Mouse (Mus musculus) embryonic facial prominence, embryonic 14.5 days (tissue): Measurements from ENCODE around the gene Olfr12. TPM values are rescaled to one million over a fixed set of nuclear protein-coding genes. Genes with fewer than 3 reads are reported as not detected.

Experiments
- ATAC-seq: fragments of 200-750 bp; cut with Nextera tagmentation; 2 replicates; pipeline ENCODE4 v1.8.0; 2017; ENCODE audit warnings: low read depth, moderate number of reproducible peaks, moderate TSS enrichment
- DNase-seq: peaks from one replicate; pipeline ENCODE4 v3.0.0-alpha.2; 2015; ENCODE audit warnings: low spot score
- H3K27ac ChIP-seq: fragments of 300-500 bp; sonication (generic); replicated peaks from 2 replicates; pipeline ENCODE4 v1.5.1; 2014; ENCODE audit warnings: low read depth, mild to moderate bottlenecking, low read length, moderate library complexity
- H3K27me3 ChIP-seq: fragments of 300-500 bp; sonication (generic); replicated peaks from 2 replicates; pipeline ENCODE4 v1.6.1; 2014; ENCODE audit warnings: low read length; ENCODE audit not compliant: control insufficient read depth, insufficient read depth
- H3K36me3 ChIP-seq: fragments of 300-500 bp; sonication (generic); 2 replicates; pipeline ENCODE4 v1.6.1; 2014; ENCODE audit warnings: low read length, mixed read lengths; ENCODE audit not compliant: control insufficient read depth, insufficient read depth
- H3K4me1 ChIP-seq: fragments of 300-500 bp; sonication (generic); 2 replicates; pipeline ENCODE4 v1.6.1; 2014; ENCODE audit warnings: antibody characterized with exemption, low read length; ENCODE audit not compliant: control insufficient read depth, insufficient read depth
- H3K4me2 ChIP-seq: fragments of 300-500 bp; sonication (generic); 2 replicates; pipeline ENCODE4 v1.6.1; 2014; ENCODE audit warnings: low read depth, mild to moderate bottlenecking, low read length, moderate library complexity, mixed read lengths
- H3K4me3 ChIP-seq: fragments of 300-500 bp; sonication (generic); 2 replicates; pipeline ENCODE4 v1.5.1; 2014; ENCODE audit warnings: low read depth, mild to moderate bottlenecking, low read length
- H3K9ac ChIP-seq: fragments of 300-500 bp; sonication (generic); 2 replicates; pipeline ENCODE4 v1.6.1; 2014; ENCODE audit warnings: low read depth, mild to moderate bottlenecking, low read length, moderate library complexity, mixed read lengths
- H3K9me3 ChIP-seq: fragments of 300-500 bp; sonication (generic); 2 replicates; pipeline ENCODE4 v1.6.1; 2016; ENCODE audit warnings: low read length; ENCODE audit not compliant: control insufficient read depth
- WGBS: fragments of 180-500 bp; shearing (Covaris S2); extraction: QIAGEN DNeasy Blood & Tissue Kit; methylation state at CpG from one replicate; pipeline ENCODE4 v1.1.7; 2014; 5-methylcytosine and 5-hydroxymethylcytosine counted together
- polyA plus RNA-seq: library from polyadenylated mRNA; unstranded; fragments of >200 nt; fragmentation: Nextera tagmentation; extraction: Ambion mirVana; gene quantifications from 2 replicates; pipeline ENCODE4 v1.2.1, GENCODE M21; 2014

The Olfr12 gene
- polyA plus RNA-seq, 1 experiment from 2014 or later: 0.07 TPM

DNA sequence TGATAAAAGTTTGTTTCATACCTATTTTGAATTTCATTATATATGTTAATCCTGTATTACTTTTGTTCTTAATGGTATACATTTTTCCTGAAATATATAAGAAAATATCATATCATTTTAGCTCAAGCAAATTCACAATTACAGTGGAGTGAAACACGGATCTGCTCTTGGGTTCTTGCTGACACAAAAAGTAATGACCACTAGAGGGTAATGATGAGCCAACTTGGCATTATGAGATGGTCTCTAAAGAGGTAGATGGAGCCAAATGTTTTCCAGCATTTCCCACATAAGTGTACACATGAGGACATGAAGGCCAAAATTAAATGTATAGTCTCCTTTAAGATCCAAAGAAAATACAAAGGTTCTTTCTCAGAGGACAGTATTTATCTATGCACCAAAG lies 3.1 kb upstream of the Olfr12 start:
- Histone ChIP-seq H3K9ac (no peak overlapping the region), H3K27ac (no peak overlapping the region), H3K4me3 (no peak overlapping the region), H3K4me1 (no peaks in the 10 kb centered on the region), H3K36me3 (no peaks in the 10 kb centered on the region), H3K27me3 (no peaks in the 10 kb centered on the region), H3K9me3 (0 out of 2 replicates have a peak, but pooled peaks cover 4% of the 10 kb centered on the region), H3K4me2 (no peak overlapping the region)
- 7% methylated on average over 1 of the region's 1 CpGs for WGBS
- no peak for ATAC-seq
- DNase-seq: peak; percentile 60

DNA sequence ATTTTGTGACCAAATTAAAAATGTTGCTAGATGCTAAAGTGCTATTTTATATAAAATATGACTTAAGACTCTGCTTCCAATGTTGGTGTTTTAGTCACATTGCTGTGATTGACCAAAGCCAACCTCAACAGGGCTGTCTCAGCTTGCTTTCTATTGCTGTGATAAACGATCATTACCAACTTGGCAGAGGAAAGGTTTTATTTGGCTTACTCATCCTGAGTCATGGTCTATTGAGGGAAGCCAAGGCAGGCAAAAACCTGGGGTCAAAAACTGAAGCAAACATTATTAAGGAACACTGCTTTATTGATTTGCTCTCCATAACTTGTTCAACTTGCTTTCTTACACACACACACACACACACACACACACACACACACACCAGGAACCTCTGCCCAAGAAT lies 1.5 kb upstream of the Olfr12 start:
- H3K36me3 ChIP-seq: no peaks in the 10 kb centered on the region
- no peak overlapping the region for H3K27ac ChIP-seq
- no peaks in the 10 kb centered on the region for H3K4me1 ChIP-seq
- no peak overlapping the region for H3K4me2 ChIP-seq
- 60% methylated on average over 1 of the region's 1 CpGs for WGBS
- DNase-seq: no peak
- no peak for ATAC-seq
- H3K9me3 ChIP-seq: no peaks in the 10 kb centered on the region
- H3K27me3 ChIP-seq: no peaks in the 10 kb centered on the region
- H3K9ac ChIP-seq: no peak overlapping the region
- no peak overlapping the region for H3K4me3 ChIP-seq

DNA sequence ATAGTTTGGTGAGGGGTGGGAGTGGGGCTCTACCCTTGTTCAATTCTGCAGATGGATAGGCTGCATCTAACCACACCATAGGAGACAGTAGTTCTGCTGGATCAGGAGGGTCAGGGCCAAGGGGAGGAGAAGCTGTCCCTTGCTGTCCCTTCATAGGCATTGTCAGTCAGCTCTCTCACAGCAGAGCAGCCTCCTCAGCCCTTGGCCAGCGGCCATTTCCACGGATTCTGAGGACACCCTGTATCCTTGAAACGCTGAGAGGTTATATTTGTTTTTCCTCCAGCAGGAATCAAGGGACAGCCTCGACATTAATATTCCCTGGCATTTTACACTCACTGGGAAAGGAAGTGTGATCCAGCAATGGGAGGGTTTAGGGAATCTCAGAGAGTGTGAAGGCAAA lies 772 bp downstream of the Olfr12 start:
- Histone ChIP-seq H3K27ac (no peak overlapping the region), H3K4me2 (no peak overlapping the region), H3K9me3 (no peaks in the 10 kb centered on the region), H3K27me3 (no peaks in the 10 kb centered on the region), H3K4me3 (no peak overlapping the region), H3K9ac (no peak overlapping the region), H3K36me3 (no peaks in the 10 kb centered on the region), H3K4me1 (no peaks in the 10 kb centered on the region)
- 54% methylated on average over 4 of the region's 4 CpGs for WGBS
- no peak for DNase-seq
- ATAC-seq: no peak

DNA sequence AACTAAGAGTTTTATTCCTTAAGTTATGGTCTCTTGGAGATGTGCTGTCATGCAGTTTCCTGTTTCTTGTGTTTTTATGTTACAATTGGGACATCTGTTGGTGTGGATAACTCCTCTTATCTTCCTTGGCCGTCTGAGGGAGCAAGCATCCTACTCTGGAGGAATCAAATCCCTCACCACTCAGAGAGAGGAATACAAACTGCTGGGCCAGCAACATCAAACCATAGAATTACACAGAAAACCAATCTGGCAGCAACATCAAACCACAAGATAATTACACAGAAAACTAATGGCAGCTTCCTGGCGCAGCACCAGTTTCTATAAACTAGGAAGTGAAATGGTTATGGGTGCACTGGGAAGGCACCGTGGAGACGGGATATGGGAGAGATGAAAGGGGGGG lies 10.6 kb downstream of the Olfr12 start:
- DNase-seq: peak; percentile 52
- WGBS: 46% methylated on average over 4 of the region's 4 CpGs

DNA sequence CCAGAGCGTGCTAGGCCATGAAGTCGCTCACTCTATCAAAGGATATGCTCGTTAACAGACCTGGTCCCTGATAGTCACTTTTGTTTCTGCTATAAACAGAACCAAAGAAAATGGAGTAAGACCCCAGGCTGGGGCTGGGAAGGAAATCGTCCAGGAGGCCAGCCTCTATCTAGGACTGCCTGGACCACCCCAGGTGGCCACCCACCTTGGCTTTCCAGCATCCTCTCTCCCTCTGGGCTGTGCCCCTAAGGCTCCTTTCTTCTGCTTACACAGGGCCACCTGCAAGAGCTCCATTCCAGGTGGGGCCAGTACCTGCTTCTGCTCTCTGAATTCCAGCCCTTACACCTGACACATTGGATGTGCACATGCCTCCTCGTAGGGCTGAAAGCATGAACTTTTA lies 14.6 kb downstream of the Olfr12 start:
- H3K4me1 ChIP-seq: no peaks in the 10 kb centered on the region
- H3K9me3 ChIP-seq: no peaks in the 10 kb centered on the region
- H3K9ac ChIP-seq: no peak overlapping the region
- H3K27ac ChIP-seq: no peak overlapping the region
- ATAC-seq: no peak
- DNase-seq: no peak
- WGBS: 73% methylated on average over 5 of the region's 5 CpGs
- H3K4me3 ChIP-seq: no peak overlapping the region
- H3K4me2 ChIP-seq: no peak overlapping the region
- H3K36me3 ChIP-seq: peaks cover 16% of the 10 kb centered on the region
- H3K27me3 ChIP-seq: no peaks in the 10 kb centered on the region

More for the DNA sequence above, 10.6 kb downstream of the Olfr12 start:
- Histone ChIP-seq H3K27me3 (no peaks in the 10 kb centered on the region), H3K4me3 (no peak overlapping the region), H3K27ac (no peak overlapping the region), H3K9ac (no peak overlapping the region), H3K4me1 (no peaks in the 10 kb centered on the region), H3K36me3 (no peaks in the 10 kb centered on the region), H3K4me2 (no peak overlapping the region), H3K9me3 (no peaks in the 10 kb centered on the region)
- no peak for ATAC-seq

DNA sequence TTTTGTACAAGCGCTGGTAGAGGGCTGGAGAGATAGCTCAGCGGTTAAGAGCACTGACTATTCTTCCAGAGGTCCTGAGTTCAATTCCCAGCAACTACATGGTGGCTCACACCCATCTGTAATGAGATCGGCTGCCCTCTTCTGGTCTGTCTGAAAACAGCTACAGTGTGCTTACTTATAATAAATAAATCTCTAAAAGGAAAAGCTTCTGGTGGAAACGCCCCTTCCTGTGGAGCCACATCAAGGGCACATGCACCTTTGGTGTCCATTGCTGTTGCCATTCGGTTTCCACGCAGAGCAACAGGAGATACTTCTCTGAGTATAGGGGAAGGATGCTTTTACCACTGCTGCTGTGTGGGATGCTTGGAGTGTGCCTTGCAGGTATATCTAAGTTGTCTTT lies 15.4 kb downstream of the Olfr12 start:
- H3K9ac ChIP-seq: no peak overlapping the region
- ATAC-seq (no peak), DNase-seq (no peak)
- no peak overlapping the region for H3K27ac ChIP-seq
- H3K9me3 ChIP-seq: no peaks in the 10 kb centered on the region
- H3K4me2 ChIP-seq: no peak overlapping the region
- H3K27me3 ChIP-seq: no peaks in the 10 kb centered on the region
- H3K4me1 ChIP-seq: no peaks in the 10 kb centered on the region
- H3K36me3 ChIP-seq: peaks cover 23% of the 10 kb centered on the region
- 57% methylated on average over 6 of the region's 6 CpGs for WGBS
- no peak overlapping the region for H3K4me3 ChIP-seq

DNA sequence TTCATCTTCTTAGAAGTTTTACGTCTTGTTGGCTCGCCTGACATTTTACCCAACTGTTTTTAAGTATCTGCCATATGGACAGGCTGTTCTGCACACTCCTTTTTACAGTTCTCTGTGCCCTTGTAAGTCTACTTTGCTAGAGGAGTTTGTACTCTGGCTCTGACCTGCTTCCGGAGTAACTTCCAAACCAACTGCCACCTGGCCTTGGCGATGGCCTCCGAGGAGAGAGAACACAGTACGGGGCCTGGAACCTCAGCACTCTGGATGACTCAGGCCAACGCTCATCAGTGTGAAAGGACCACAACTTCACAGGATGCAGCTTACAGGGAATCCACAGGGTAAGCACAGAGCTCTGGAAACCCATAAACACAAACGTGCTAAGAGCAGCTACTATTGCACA lies 16.1 kb downstream of the Olfr12 start:
- Histone ChIP-seq H3K36me3 (peaks cover 31% of the 10 kb centered on the region), H3K27ac (no peak overlapping the region), H3K4me2 (no peak overlapping the region), H3K27me3 (no peaks in the 10 kb centered on the region), H3K4me1 (no peaks in the 10 kb centered on the region), H3K9me3 (no peaks in the 10 kb centered on the region), H3K4me3 (no peak overlapping the region), H3K9ac (no peak overlapping the region)
- 81% methylated on average over 8 of the region's 8 CpGs for WGBS
- no peak for DNase-seq
- ATAC-seq: no peak

DNA sequence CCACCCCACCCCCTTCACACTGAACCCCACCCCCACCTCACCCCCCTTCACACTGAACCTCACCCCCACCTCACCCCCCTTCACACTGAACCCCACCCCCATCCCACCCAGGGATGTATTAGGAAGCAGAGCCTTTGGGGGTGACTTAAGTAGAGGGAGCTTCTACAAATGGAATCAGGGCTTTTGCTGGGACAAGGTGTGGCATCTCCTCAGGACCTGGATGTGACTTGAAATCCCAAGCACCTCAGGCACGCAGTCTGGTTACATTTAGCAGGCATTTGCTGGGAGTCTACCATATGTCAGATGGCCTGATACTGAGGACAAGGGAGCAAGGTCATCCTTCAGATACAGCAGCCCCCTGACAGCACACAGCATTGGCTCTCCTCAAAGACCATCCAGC lies 17.0 kb downstream of the Olfr12 start:
- no peak overlapping the region for H3K4me3 ChIP-seq
- H3K9ac ChIP-seq: no peak overlapping the region
- H3K4me1 ChIP-seq: no peaks in the 10 kb centered on the region
- peaks cover 39% of the 10 kb centered on the region for H3K36me3 ChIP-seq
- H3K9me3 ChIP-seq: no peaks in the 10 kb centered on the region
- no peaks in the 10 kb centered on the region for H3K27me3 ChIP-seq
- H3K27ac ChIP-seq: no peak overlapping the region
- WGBS: 36% methylated on average over 1 of the region's 1 CpGs
- no peak for DNase-seq
- H3K4me2 ChIP-seq: no peak overlapping the region
- ATAC-seq: no peak

DNA sequence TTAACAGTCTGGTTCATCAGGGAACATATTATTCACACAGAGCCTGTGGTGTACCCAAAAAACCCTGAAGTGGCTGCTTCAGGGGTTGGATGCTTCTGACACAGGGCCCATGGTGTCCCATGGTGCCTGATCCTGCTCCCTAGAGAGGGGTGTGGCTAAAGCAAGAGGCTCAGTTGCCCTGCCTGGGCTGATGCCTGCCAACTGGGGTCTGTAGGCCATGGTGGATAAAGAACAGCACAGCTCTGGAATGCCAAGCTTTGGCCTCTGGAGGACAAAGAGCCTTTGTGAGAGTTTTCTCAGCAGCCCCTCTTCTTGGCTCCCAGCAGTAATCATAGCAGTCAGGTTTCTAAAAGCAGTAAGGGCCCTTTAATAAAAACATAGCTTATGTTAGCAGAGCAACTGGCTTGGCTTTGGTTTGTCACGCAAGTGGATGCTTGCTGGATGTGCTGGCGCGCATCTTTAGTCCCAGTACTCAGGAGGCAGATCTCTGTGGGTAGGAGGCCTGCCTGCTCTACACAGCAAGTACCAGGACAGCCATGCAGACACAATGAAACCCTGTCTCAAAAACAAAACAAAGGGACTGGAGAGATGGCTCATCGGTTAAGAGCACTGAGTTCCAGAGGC lies 17.5 kb downstream of the Olfr12 start:
- Histone ChIP-seq H3K9ac (no peak overlapping the region), H3K4me3 (no peak overlapping the region), H3K36me3 (peaks cover 39% of the 10 kb centered on the region), H3K9me3 (no peaks in the 10 kb centered on the region), H3K27me3 (no peaks in the 10 kb centered on the region), H3K4me1 (no peaks in the 10 kb centered on the region), H3K4me2 (no peak overlapping the region), H3K27ac (peak overlapping the region; percentile 22; the same call in 1 of the 2 replicates)
- peak; percentile 57 for DNase-seq
- ATAC-seq: peak; percentile 74
- 50% methylated on average over 4 of the region's 4 CpGs for WGBS
